Mouse (Mus musculus) midbrain, embryonic 15.5 days (tissue): ENCODE results near the gene Ager. TPM values are rescaled to one million over a fixed set of nuclear protein-coding genes. Genes with fewer than 3 reads are reported as not detected.

Source experiments
- ATAC-seq: fragments of 200-750 bp; cut with Nextera tagmentation; replicated peaks from 2 replicates; pipeline ENCODE4 v1.8.0; 2017; ENCODE audit warnings: moderate TSS enrichment
- H3K27ac ChIP-seq: fragments of 300-500 bp; sonication (generic); 2 replicates; pipeline ENCODE4 v1.5.1; 2015; ENCODE audit warnings: mild to moderate bottlenecking, inconsistent platforms
- H3K27me3 ChIP-seq: fragments of 300-500 bp; sonication (generic); replicated peaks from 2 replicates; pipeline ENCODE4 v1.6.1; 2015; ENCODE audit warnings: inconsistent platforms
- H3K36me3 ChIP-seq: fragments of 300-500 bp; sonication (generic); replicated peaks from 2 replicates; pipeline ENCODE4 v1.6.1; 2015; ENCODE audit warnings: inconsistent platforms
- H3K4me1 ChIP-seq: fragments of 300-500 bp; sonication (generic); 2 replicates; pipeline ENCODE4 v1.6.1; 2015; ENCODE audit warnings: inconsistent platforms
- H3K4me2 ChIP-seq: fragments of 300-500 bp; sonication (generic); 2 replicates; pipeline ENCODE4 v1.6.1; 2015; ENCODE audit warnings: inconsistent platforms, mild to moderate bottlenecking, moderate library complexity
- H3K4me3 ChIP-seq: fragments of 300-500 bp; sonication (generic); 2 replicates; pipeline ENCODE4 v1.5.1; 2015; ENCODE audit warnings: mild to moderate bottlenecking, inconsistent platforms
- H3K9ac ChIP-seq: fragments of 300-500 bp; sonication (generic); 2 replicates; pipeline ENCODE4 v1.6.1; 2015; ENCODE audit warnings: mild to moderate bottlenecking, inconsistent platforms
- H3K9me3 ChIP-seq: fragments of 300-500 bp; sonication (generic); 2 replicates; pipeline ENCODE4 v1.6.1; 2016; ENCODE audit warnings: inconsistent platforms
- WGBS: fragments of 180-500 bp; shearing (Covaris S2); methylation state at CpG from one replicate; pipeline ENCODE4 v1.1.7; 2015; ENCODE audit warnings: mixed read lengths; 5-methylcytosine and 5-hydroxymethylcytosine counted together
- polyA plus RNA-seq: library from polyadenylated mRNA; unstranded; fragments of >200 nt; fragmentation: Nextera tagmentation; extraction: Ambion mirVana; gene quantifications from 2 replicates; pipeline ENCODE4 v1.2.1, GENCODE M21; 2015

Gene Ager
- polyA plus RNA-seq, 1 experiment from 2014 or later: 1.8 TPM

DNA sequence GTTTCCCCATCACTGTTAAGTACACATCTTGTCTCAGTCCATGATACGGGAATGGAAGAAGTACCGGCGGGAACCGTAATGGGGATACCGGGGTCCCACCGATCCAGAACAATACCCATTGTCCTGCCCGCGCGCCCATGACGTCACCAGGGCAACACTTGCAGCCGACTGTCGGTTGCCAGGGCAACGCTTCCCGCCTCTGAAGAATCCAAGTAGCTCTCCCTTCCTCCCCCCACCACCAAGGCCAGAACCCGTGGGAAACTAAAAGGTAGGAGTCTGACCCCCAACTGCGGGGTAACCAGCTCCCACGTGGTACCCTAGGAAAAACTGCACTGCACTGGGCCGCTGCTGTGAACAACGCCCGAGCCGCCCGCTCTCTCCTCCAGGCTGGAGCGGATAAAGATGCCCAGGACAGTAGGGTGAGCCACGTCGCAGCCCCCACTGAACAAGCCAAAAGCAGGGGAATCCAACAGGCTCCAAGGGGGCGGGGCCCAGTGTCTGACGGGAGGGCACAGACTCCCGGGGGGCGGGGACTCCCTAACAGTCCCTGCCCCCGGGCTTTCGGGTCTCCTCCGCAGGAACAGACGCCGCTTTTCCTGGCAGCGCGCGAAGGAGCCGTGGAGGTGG, 10.8 kb upstream of the Ager start:
- ATAC-seq: peak; percentile 81
- H3K4me3 ChIP-seq: peak overlapping the region; percentile 78
- WGBS: under 1% methylated on average over 38 of the region's 38 CpGs

GRCm38 (mm10) chr17:34587423-34587811, 10.2 kb upstream of the Ager start:
- H3K27me3 ChIP-seq: no peaks in the 10 kb centered on the region
- no peaks in the 10 kb centered on the region for H3K36me3 ChIP-seq
- ATAC-seq: peak; percentile 85
- H3K4me3 ChIP-seq: peak overlapping the region; percentile 78
- peak overlapping the region; percentile 86 for H3K9ac ChIP-seq
- WGBS: under 1% methylated on average over 49 of the region's 50 CpGs
- H3K4me2 ChIP-seq: peak overlapping the region; percentile 87
- H3K9me3 ChIP-seq: no peaks in the 10 kb centered on the region
- H3K27ac ChIP-seq: peak overlapping the region; percentile 100
- H3K4me1 ChIP-seq: peaks cover 44% of the 10 kb centered on the region

More for the DNA sequence above, 10.8 kb upstream of the Ager start:
- H3K4me2 ChIP-seq: peak overlapping the region; percentile 87
- H3K9ac ChIP-seq: peak overlapping the region; percentile 86
- H3K36me3 ChIP-seq: no peaks in the 10 kb centered on the region
- no peaks in the 10 kb centered on the region for H3K9me3 ChIP-seq
- peaks cover 44% of the 10 kb centered on the region for H3K4me1 ChIP-seq
- no peaks in the 10 kb centered on the region for H3K27me3 ChIP-seq
- peak overlapping the region; percentile 100 for H3K27ac ChIP-seq

GRCm38 (mm10) chr17:34587814-34588213, 9.8 kb upstream of the Ager start:
- H3K9ac ChIP-seq: peak overlapping the region; percentile 86
- no peaks in the 10 kb centered on the region for H3K9me3 ChIP-seq
- WGBS: 4% methylated on average over 19 of the region's 19 CpGs
- no peaks in the 10 kb centered on the region for H3K36me3 ChIP-seq
- peak overlapping the region; percentile 87 for H3K4me2 ChIP-seq
- H3K27me3 ChIP-seq: no peaks in the 10 kb centered on the region
- ATAC-seq: no peak
- peak overlapping the region; percentile 78 for H3K4me3 ChIP-seq
- peaks cover 44% of the 10 kb centered on the region for H3K4me1 ChIP-seq
- peak overlapping the region; percentile 100 for H3K27ac ChIP-seq

DNA sequence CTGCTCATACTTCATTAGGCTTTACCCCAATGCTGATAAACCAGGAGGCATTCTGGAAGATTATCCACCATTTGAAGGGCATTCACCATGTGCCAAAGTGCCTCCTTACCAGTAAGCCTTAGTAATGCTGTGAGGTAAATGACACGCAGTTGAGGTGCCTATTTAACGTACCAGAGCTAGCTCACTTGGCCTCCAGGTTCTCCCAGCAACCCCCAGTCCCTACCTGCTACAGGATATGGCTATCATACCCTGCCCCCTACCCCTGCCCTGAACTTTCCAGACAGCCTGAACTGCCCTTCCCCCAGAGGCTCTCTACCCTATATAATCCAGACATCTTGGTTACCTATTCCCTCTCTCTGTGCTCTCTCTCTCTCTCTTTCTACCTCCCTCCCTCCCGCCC, 8.9 kb upstream of the Ager start:
- Histone ChIP-seq H3K36me3 (no peaks in the 10 kb centered on the region), H3K4me1 (peaks cover 49% of the 10 kb centered on the region), H3K4me2 (0 out of 2 replicates have a peak overlapping the region, but pooled peaks have one; percentile 14), H3K9ac (no peak overlapping the region), H3K27me3 (no peaks in the 10 kb centered on the region), H3K27ac (no peak overlapping the region), H3K4me3 (no peak overlapping the region), H3K9me3 (no peaks in the 10 kb centered on the region)
- WGBS: 72% methylated on average over 3 of the region's 3 CpGs
- no peak for ATAC-seq

- Histone ChIP-seq H3K4me2 (no peak overlapping the region), H3K36me3 (no peaks in the 10 kb centered on the region), H3K4me3 (no peak overlapping the region), H3K4me1 (peaks cover 53% of the 10 kb centered on the region), H3K27ac (no peak overlapping the region), H3K27me3 (no peaks in the 10 kb centered on the region), H3K9ac (no peak overlapping the region), H3K9me3 (no peaks in the 10 kb centered on the region)
- ATAC-seq: no peak
- 37% methylated on average over 7 of the region's 7 CpGs for WGBS
These were observed 8.5 kb upstream of the Ager start for GRCm38 (mm10) chr17:34589206-34589605.

GRCm38 (mm10) chr17:34589681-34590101, 8.0 kb upstream of the Ager start, which contains the start of gene Gpsm3:
Gene Gpsm3, plus strand, starts transcription at chr17:34589806.
- ATAC-seq: no peak
- Histone ChIP-seq H3K27ac (peak within 1 kb of the TSS; percentile 98), H3K4me2 (peak within 1 kb of the TSS; percentile 90; the same call in 1 of the 2 replicates), H3K4me3 (no peak within 1 kb of the TSS), H3K27me3 (no peaks in the 10 kb centered on the region), H3K4me1 (peaks cover 58% of the 10 kb centered on the region), H3K36me3 (no peaks in the 10 kb centered on the region), H3K9ac (peak within 1 kb of the TSS; percentile 12; the same call in 1 of the 2 replicates), H3K9me3 (no peaks in the 10 kb centered on the region)
- WGBS: 29% methylated on average over 7 of the region's 7 CpGs

- H3K27me3 ChIP-seq: no peaks in the 10 kb centered on the region
- no peaks in the 10 kb centered on the region for H3K9me3 ChIP-seq
- no peaks in the 10 kb centered on the region; the same call in 1 of the 2 replicates for H3K36me3 ChIP-seq
- H3K4me2 ChIP-seq: peak overlapping the region; percentile 90
- no peak overlapping the region for H3K4me3 ChIP-seq
- no peak for ATAC-seq
- peak overlapping the region; percentile 12; the same call in 1 of the 2 replicates for H3K9ac ChIP-seq
- WGBS: 61% methylated on average over 15 of the region's 15 CpGs
- peak overlapping the region; percentile 98 for H3K27ac ChIP-seq
- peaks cover 64% of the 10 kb centered on the region for H3K4me1 ChIP-seq
These were observed 7.3 kb upstream of the Ager start for GRCm38 (mm10) chr17:34590154-34590987.

- H3K4me2 ChIP-seq: peak within 1 kb of the TSS; percentile 90
- H3K4me1 ChIP-seq: peaks cover 60% of the 10 kb centered on the region
- no peak for ATAC-seq
- H3K4me3 ChIP-seq: peak within 1 kb of the TSS; percentile 80
- 2% methylated on average over 21 of the region's 21 CpGs for WGBS
- peak within 1 kb of the TSS; percentile 92 for H3K9ac ChIP-seq
- H3K36me3 ChIP-seq: peaks cover 5% of the 10 kb centered on the region; the same call in 1 of the 2 replicates
- no peaks in the 10 kb centered on the region for H3K27me3 ChIP-seq
- H3K27ac ChIP-seq: peak within 1 kb of the TSS; percentile 98
- H3K9me3 ChIP-seq: no peaks in the 10 kb centered on the region
These were observed 6.4 kb upstream of the Ager start, which contains the start of gene Pbx2 for GRCm38 (mm10) chr17:34591029-34591993. Gene Pbx2, plus strand, starts transcription at chr17:34591266.

- no peaks in the 10 kb centered on the region for H3K9me3 ChIP-seq
- H3K27me3 ChIP-seq: no peaks in the 10 kb centered on the region
- peak; percentile 27 for ATAC-seq
- H3K4me2 ChIP-seq: peak overlapping the region; percentile 90
- H3K36me3 ChIP-seq: peaks cover 5% of the 10 kb centered on the region; the same call in 1 of the 2 replicates
- H3K27ac ChIP-seq: peak overlapping the region; percentile 98
- 1% methylated on average over 21 of the region's 35 CpGs for WGBS
- peak overlapping the region; percentile 92 for H3K9ac ChIP-seq
- peak overlapping the region; percentile 80 for H3K4me3 ChIP-seq
- peaks cover 58% of the 10 kb centered on the region for H3K4me1 ChIP-seq
These were observed 5.7 kb upstream of the Ager start for GRCm38 (mm10) chr17:34591994-34592375.

GRCm38 (mm10) chr17:34592581-34593549, 4.8 kb upstream of the Ager start:
- Histone ChIP-seq H3K4me2 (peak overlapping the region; percentile 90), H3K27me3 (no peaks in the 10 kb centered on the region), H3K9me3 (no peaks in the 10 kb centered on the region), H3K9ac (peak overlapping the region; percentile 92), H3K4me1 (peaks cover 56% of the 10 kb centered on the region), H3K36me3 (peaks cover 5% of the 10 kb centered on the region; the same call in 1 of the 2 replicates), H3K4me3 (peak overlapping the region; percentile 80), H3K27ac (peak overlapping the region; percentile 98)
- WGBS: under 1% methylated on average over 31 of the region's 32 CpGs
- ATAC-seq: peak; percentile 18
